Mouse (Mus musculus) regulatory T cell (primary cell): ENCODE data around the gene Sh2d4b.

Experiments
- in situ Hi-C: fragments of 300-600 bp; cut with MboI, MseI; formaldehyde crosslinking; loops from one replicate; pipeline ENCODE4 v1.15.1; 2025; ENCODE audit warnings: high pct_unique_total_duplicates

Gene Sh2d4b

GRCm38 (mm10) chr14:40863022-40863421 lies 30.0 kb downstream of the Sh2d4b start:
- in situ Hi-C loops: loop anchor here (5.0 kb wide), 1 partner anchor 366 kb away; no protein-coding TSS in a partner anchor

GRCm38 (mm10) chr14:40852978-40853377 lies 40.1 kb downstream of the Sh2d4b start:
- in situ Hi-C loops: no loop called here

- in situ Hi-C loops: no loop called here
Observed at GRCm38 (mm10) chr14:40837397-40837796, 55.7 kb downstream of the Sh2d4b start.

DNA sequence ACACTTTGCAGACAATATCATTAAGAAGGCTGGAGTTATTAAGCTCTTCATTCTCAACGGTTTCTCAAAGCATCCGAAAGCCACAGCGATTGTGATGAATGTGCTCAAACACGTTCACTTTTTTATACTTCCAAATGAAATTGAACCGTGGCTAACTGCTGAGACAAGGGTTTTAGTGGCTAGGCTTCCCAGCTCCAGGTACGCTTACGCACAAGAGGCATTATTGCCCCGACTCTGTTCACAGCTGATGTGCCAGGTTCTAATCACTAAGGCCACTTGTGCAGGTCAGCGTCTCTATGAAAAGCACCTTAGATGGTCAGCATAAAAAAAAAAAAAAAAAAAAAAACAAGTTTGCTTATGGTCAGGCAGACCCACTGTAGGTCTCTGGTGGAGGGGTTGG lies 62.6 kb downstream of the Sh2d4b start:
- in situ Hi-C loops: no loop called here

- in situ Hi-C loops: no loop called here
Observed at GRCm38 (mm10) chr14:40830094-40830493, 63.0 kb downstream of the Sh2d4b start.

GRCm38 (mm10) chr14:40818051-40818450 lies 75.0 kb downstream of the Sh2d4b start:
- in situ Hi-C loops: no loop called here

DNA sequence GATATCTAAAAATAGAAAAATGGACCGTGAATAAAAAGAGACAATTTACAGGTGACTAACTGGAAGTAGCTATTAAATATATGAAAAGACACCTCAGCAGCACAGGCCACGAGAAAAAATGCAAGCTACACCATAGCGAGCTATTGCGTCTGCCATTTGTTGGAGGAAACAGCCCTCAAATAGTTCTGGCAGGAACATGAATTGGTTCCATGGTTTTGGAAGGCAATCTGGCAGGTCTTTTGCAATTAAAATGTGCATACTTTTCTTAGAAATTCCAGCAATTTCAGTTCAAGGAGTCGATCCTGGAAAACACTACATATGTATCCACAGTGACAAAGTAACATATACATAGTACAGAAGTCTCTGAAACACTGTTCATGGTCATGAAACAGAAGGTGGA lies 76.4 kb downstream of the Sh2d4b start:
- in situ Hi-C loops: no loop called here

DNA sequence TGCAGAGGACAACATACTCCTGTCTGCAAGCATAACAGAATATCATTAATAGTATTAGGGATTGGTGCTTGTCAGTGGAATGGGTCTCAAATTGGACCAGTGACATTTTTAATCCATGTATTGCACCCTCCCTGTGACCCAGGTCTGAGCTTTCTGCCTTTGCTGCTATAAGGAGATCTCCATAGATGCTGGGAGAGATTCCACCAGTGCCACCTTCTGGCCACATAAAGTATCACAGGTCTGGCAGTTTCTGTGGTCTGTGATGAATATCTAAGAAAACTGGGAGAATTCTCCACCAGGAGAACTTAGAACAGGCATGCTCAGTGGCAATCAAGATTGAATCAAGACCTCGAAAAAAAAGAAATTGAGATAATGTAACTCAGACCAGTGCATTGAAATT lies 101.5 kb downstream of the Sh2d4b start:
- in situ Hi-C loops: loop anchor here (5.0 kb wide), 1 partner anchor 96 kb away; no protein-coding TSS in a partner anchor

GRCm38 (mm10) chr14:40789110-40789509 lies 104.0 kb downstream of the Sh2d4b start:
- in situ Hi-C loops: no loop called here

DNA sequence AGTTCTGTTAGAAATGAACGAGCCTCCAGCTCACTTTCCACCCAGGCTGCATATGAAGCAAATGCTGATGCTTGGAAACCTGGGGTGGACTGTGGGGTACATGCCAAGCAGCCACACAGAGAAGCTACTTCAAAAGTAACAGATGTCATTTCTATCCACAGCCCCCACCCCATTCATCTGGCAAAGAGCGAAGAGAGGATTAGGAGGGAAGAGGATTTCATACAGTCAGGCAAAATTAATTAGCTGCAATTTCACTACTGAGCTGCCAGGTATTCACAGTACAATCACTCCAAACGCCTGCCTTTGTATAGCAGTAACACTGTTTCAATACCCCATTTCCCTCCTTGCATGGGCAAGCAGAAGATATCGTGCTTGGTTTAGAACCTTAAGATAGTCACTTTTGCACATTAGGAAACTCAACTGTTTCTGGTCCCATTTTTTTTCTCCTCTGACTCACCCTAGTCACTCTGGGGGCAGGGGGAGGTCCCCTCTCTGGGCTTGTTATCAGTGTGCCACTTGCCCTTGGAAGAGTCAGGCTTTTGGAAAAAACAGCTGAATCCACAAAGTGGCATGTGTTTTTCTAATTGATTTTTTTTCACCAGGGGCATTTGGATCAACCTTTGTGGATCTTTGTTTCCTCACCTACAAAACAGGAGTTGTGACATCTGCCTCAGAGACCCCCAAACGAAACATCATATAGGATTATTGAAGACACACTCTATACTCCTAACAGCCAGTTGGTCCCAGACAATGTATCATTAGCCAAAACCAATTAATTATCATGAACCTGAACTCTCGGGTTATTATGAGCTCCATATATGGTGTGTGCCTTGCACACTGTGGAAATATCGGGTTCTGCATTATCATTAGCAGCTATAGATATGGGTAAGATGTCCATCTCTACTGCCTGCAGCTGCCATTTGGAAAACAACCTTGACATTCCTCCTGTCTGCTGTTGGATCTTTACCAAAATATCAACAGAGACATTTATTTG lies 123.7 kb downstream of the Sh2d4b start:
- in situ Hi-C loops: no loop called here
